Mouse (Mus musculus): ENCODE results near the gene Rad51d.
"Not testable (repeated sequence)": the region's sequence is repeated elsewhere in the genome, so short reads cannot be mapped to it uniquely, and the experiment has no call there.

Gene Rad51d

DNA sequence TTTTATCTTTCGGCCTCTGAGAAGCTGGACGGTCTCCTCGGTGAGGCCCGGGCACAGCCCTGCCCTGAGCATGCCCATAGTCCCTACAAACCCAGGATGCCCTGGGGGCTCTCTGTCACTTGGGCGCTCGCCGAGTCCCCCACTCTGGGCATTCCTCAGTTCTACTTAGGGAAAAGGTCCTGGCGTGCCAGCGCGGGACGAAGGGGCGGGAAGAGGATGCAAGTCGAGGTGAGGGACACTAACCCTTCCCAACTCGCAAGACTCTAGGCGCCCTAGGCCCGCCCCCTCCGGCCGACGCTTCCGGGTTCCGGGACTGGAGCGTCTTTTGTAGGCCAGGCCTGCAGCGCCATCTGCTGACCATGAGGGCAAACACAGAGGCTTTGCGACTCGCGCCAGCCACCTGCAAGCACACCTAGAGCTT lies at the start of gene Rad51d:
Rad51d (minus strand) TSS at position 273 of the 421 bp plus-strand sequence.
- in situ Hi-C loops (cut with MseI, MboI): loop anchor here in 1 of 2 experiments (10.0 to 25.0 kb wide), 2 partner anchors 276 to 653 kb away; no protein-coding TSS in a partner anchor

DNA sequence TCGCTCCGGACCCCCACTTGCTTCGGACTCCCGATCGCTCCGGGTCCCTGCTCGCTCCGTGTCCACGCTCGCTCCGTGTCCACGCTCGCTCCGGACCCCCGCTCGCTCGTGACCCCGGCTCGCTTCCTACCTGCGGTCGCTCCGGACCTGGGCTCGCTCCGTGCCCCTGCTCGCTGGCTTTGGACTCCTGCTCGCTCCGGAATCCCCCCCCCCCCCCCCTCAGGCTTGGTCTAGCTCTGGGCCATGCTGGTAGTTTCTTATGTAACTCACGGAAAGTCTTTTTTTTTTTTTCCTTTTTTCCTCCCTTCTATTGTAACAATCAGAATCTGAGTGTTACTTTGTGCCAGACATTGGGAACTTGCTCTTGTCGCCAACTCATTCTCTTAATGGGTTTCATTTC lies 42.8 kb upstream of the Rad51d start:
- in situ Hi-C loops (cut with MseI, MboI): no loop called here

DNA sequence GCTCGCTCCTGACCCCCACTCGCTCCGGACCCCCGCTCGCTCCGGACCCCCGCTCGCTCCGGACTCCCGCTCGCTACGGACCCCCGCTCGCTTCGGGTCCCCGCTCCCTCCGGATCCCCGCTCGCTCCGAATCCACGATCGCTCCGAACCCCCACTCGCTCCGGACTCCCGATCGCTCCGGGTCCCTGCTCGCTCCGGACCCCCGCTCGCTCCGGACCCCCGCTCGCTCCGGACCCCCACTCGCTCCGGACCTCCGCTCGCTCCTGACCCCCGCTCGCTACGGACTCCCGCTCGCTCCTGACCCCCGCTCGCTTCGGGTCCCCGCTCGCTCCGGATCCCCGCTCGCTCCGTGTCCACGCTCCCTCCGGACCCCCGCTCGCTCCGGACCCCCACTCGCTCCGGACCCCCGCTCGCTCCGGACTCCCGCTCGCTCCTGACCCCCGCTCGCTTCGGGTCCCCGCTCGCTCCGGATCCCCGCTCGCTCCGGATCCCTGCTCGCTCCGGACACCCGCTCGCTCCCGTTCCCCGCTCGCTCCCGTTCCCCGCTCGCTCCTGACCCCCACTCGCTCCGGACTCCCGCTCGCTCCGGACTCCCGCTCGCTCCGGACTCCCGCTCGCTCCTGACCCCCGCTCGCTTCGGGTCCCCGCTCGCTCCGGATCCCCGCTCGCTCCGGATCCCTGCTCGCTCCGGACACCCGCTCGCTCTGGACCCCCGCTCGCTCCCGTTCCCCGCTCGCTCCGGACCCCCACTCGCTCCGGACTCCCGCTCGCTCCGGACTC lies 41.4 kb upstream of the Rad51d start:
- in situ Hi-C loops (cut with MseI, MboI): not testable (repeated sequence)

DNA sequence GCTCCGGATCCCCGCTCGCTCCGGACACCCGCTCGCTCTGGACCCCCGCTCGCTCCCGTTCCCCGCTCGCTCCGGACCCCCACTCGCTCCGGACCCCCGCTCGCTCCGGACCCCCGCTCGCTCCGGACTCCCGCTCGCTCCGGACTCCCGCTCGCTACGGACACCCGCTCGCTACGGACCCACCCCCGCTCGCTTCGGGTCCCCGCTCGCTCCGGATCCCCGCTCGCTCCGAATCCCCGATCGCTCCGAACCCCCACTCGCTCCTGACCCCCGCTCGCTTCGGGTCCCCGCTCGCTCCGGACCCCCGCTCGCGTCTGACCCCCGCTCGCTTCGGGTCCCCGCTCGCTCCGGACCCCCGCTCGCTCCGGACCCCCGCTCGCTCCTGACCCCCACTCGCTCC lies 40.7 kb upstream of the Rad51d start:
- in situ Hi-C loops (cut with MseI, MboI): not testable (repeated sequence)

DNA sequence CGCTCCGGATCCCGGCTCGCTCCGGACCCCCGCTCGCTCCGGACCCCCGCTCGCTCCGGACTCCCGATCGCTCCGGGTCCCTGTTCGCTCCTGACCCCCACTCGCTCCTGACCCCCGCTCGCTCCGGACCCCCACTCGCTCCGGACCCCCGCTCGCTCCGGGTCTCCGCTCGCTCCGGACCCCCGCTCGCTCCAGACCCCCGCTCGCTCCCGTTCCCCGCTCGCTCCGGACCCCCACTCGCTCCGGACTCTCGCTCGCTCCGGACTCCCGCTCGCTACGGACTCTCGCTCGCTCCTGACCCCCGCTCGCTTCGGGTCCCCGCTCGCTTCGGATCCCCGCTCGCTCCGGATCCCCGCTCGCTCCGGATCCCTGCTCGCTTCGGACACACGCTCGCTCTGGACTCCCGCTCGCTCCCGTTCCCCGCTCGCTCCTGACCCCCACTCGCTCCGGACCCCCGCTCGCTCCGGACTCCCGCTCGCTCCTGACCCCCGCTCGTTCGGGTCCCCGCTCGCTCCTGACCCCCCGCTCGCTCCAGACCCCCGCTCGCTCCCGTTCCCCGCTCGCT lies 40.1 kb upstream of the Rad51d start:
- in situ Hi-C loops (cut with MseI, MboI): not testable (repeated sequence)

DNA sequence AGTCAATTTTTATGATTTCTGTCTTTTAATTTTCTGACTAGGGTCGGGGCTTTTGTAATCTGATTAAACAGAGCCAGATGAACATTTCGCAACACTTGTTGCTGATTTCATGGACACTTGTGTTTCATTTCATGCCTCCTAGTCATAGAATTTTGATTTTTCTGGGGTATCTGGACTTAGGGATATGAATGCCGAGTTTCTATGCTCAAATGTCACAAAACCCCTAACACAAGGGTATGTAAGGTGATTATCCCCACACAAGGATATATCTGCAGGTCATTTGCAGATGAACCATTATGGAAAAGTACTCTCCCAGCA lies 39.2 kb upstream of the Rad51d start:
- in situ Hi-C loops (cut with MseI, MboI): loop anchor here in 1 of 2 experiments (10.0 kb wide), 1 partner anchor 115 kb away; no protein-coding TSS in a partner anchor

DNA sequence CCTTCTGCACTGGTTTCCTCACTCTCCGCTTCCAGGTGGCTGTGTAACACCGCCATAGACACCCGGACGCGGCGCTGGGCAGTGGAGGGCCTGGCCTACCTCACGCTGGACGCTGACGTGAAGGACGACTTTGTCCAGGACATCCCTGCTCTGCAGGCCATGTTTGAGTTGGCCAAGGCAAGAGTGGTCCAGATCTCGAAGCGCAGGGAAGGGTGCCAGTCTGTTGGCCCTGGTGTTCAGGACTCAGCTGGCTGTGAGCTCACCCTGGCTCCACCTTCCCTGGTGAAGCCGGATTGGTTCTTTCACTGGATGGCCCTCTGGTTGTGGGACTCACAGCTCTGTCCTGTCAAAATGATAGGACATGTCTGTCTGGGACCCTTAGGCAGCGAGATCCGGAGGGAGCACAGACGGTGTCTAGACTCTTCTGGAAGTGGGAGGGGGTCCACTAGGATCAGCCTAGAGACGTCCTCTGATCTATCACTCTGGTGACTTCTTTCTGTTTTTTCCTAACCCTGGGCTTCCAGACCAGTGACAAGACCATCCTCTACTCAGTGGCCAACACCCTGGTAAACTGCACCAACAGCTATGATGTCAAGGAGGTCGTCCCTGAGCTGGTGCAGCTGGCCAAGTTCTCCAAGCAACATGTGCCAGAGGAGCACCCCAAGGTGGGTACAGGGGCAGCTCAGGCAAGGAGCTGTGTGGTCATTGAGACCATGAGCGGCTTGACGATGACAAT lies 38.7 kb upstream of the Rad51d start:
- in situ Hi-C loops (cut with MseI, MboI): loop anchor here in 1 of 2 experiments (10.0 kb wide), 1 partner anchor 116 kb away; no protein-coding TSS in a partner anchor

DNA sequence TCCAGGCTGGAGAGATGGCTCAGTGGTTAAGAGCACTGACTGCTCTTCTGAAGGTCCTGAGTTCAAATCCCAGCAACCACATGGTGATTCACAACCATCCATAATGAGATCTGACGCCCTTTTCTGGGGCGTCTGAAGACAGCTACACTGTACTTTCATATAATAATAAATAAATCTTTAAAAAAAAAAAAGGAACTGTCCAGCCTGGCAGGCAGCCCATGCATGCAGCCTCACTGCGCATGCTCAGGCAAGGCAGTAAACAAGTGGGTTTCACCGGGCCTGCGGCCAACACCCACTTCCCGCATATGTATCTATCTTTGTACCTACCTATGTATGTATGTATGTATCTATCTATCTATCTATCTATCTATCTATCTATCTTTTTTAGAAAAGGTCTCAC lies 33.5 kb upstream of the Rad51d start:
- in situ Hi-C loops (cut with MseI, MboI): loop anchor here (5.0 to 25.0 kb wide), 3 partner anchors 33 to 263 kb away; partner anchors contain the start of genes Slfn3 (in 1 of the 2) and Slfn4 (in 1 of the 2)

DNA sequence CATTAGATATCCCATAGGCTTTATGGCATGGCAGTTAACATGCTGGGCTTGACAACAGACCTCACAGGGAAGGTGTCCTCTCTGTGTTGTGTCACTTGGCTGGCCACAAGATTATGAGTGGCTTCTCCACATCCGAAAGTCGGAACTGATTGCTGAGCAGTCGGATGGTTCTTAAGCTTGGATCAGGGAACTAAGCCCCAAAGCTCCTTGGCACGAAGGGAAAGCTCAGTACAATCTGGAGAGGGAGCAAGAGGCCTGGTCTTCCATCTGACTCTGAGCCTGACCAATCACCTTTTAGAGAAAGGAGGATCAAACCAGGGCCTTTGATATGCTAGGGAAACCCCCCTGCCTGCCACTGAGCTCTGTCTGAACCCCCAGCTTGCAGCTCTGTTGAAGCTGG lies 31.3 kb upstream of the Rad51d start:
- in situ Hi-C loops (cut with MseI, MboI): loop anchor here (5.0 to 25.0 kb wide), 3 partner anchors 36 to 266 kb away; partner anchors contain the start of genes Slfn3 (in 1 of the 2) and Slfn4 (in 1 of the 2)

DNA sequence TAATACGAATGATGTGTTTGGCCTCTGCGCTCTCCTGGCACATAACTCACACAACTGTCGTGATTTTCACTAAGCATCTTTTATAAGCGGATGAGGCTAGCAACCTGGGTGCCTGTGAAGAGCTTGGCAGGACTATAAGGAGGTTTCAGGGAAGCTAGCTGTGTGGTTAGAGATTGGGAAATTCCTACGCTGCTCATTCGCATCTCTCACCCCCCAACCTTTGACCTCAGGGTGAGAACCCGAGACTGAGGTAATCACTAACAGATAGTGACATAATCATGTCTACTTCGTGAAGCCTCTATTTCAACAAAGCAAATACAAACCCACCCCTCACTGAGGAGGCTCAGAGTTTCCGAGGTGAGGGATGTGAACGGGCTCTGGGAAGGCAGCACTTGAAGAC lies 30.4 kb upstream of the Rad51d start:
- in situ Hi-C loops (cut with MseI, MboI): loop anchor here (5.0 to 25.0 kb wide), 3 partner anchors 37 to 267 kb away; partner anchors contain the start of genes Slfn3 (in 1 of the 2) and Slfn4 (in 1 of the 2)

DNA sequence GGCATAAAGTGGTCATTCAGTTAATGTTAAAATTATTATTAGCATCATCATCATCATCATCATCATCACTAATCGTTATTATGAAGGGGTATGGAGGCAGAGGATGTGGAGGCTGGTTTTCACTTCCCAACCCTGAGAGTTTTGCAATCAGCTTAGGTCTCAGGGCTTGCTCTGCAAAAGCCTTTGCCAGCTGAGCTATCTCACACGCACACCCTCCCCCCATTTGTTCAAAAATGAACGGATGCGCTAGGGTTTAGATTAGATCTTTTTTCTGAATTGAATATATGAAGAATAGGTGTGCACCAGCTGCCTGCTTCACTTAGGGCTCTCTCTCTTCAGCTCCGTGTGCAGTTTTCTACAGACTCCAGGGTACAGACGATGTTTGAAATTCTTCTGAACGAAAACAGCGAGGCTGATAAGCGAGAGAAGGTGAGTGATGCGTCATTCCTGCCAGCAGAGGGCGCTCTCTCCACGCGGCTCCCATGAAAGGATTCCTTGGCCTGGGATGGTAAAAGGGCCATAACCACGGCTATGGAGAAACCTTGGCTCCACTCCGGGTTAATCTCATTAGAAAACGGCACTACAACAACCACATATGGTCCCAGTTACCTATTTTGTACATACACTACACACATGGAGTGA lies 24.4 kb upstream of the Rad51d start:
- in situ Hi-C loops (cut with MseI, MboI): loop anchor here in 1 of 2 experiments (5.0 to 25.0 kb wide), 2 partner anchors 42 to 272 kb away; partner anchors contain the start of genes Slfn3 and Slfn4

DNA sequence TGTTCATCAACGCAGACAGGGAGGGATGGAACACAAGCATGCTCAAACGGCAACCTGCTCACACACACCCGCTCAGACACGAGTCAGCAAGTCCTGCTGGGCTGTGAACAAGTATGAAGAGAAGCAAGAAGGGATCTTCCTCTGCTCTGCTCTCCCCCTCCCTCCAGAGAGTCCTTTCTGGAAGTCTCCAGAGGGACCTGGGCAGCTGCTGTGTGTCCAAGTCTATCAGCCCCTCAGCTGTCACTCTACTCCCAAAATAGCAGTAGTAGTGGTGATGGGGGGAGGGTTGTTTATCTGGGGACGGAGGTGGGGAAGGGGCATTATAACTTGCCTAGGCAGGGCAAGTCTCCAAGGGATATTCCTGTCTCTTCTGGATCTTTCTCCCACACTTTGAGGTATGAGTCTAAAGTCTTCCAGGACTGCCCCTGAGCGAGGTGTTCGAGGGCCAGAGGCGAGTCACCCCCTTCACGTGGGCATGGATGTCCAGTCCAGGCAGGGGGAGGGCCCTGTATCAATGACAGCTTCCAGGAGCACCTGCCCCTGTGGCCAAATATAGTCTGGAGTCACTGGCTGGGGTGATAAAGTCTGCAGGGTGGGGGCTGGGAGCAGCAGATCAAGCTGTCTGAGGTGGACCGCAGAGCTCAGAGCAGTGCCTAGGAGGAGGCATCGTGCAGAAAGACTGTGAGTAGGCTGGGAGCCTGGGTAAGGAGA lies 20.4 kb upstream of the Rad51d start:
- in situ Hi-C loops (cut with MseI, MboI): loop anchor here in 1 of 2 experiments (25.0 kb wide), 1 partner anchor 276 kb away; the partner anchor contains the start of genes Slfn3 and Slfn4

DNA sequence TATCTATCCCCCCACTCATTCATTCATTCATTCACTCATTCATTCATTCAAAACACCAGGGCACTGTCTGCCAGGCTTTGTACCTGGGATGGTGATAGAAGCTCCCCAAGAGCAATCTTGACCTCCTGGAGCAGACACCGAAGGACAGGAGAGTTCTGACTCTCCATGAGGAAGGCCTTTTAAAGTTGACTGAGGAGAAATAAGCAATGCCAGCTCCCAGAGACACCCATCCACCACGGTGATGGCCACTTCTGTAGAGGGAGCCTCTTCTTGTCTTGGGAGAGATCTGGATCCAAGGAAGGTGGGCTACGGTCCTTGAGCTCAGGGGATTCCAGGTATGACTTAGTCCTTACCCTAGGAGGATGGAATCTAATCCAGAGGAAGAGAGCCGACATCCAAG lies 19.8 kb upstream of the Rad51d start, which contains the start of gene Unc45b:
Unc45b (plus strand) TSS at position 301 of the 400 bp plus-strand sequence.
- in situ Hi-C loops (cut with MseI, MboI): loop anchor here in 1 of 2 experiments (25.0 kb wide), 1 partner anchor 277 kb away; the partner anchor contains the start of genes Slfn3 and Slfn4

DNA sequence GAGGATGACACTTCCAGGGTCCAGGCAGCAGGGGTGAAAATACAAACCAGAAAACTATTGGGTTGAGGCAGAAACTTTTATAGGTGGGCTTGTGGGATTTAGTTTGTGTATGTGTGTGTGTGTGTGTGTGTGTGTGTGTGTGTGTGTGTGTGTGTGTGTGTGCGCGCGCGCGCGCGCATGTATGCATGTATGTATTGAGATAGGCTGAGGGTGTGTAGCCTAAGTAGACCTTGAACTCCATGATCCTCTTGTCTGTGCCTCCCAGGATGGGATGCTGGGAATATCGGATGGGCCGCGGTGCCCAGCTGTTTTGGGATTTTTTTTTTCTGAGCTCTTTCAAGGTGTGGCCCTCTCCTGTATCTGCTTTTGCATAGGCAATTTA lies 18.2 kb upstream of the Rad51d start:
- in situ Hi-C loops (cut with MseI, MboI): loop anchor here in 1 of 2 experiments (25.0 kb wide), 1 partner anchor 279 kb away; the partner anchor contains the start of genes Slfn3 and Slfn4

DNA sequence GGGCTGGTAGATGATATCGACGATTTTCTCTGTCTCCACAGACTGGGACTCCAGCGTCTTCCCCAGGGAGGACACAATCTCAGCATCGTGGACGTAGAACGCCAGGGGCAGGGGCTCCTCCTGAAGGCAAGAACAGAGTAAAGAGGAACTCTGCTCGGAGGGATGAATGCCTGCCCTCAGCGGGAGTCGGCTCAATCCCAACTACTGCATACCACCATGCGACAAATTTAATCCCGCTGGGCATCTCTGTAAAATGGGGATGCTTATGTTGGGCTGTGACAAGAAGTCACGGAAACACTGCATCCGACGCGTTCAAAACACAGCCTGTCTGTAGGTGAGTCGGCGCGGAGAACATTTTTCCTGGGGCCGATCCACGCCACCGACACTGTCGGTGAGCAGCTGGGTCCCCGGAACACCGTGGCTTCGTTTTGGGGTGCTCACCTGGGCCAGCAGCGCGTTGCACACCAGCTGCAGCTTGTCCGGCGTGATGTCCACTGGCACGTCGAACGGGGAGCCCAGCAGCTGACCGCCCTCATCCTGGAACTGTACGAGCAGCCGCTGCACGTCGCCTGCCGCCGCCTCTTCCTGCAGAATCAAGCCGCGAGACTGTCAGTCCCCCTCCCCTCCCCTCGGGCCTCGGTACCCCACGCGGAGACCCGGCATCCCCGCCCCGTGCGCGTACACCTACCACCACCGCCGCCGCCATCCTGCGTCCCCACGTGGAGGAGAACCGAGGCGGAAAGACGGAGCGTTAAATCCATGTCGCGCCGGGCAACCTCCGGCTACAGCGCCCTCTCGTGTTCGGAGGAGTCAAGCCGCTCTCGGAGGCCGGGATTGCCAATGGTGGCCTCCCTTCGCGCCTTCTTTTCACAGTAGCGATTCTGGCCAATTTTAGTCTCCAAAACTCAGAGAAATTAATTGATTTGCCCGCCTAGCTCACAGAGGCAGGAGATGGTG lies 17.5 kb upstream of the Rad51d start, which contains the start of gene Nle1:
Nle1 (minus strand) TSS at position 761 of the 957 bp plus-strand sequence.
- in situ Hi-C loops (cut with MseI, MboI): loop anchor here in 1 of 2 experiments (25.0 kb wide), 1 partner anchor 279 kb away; the partner anchor contains the start of genes Slfn3 and Slfn4

DNA sequence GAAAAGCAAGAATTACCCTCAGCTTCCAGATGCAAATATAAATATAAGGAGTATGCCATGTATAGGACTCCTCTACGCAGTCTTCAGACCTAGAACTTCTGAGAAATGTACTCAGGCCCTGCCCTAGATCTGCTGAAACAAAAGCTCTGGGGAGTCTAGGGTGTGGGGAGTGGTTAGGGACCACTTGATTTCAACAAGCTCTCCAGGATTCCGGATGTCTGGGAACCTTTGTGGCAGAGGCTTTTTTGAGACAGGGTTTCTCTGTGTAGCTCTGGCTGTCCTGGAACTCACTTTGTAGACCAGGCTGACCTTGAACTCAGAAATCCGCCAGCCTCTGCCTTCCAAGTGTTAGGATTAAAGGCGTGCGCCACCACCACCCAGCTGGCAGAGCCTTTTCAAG lies 15.4 kb upstream of the Rad51d start:
- in situ Hi-C loops (cut with MseI, MboI): loop anchor here in 1 of 2 experiments (25.0 kb wide), 1 partner anchor 281 kb away; the partner anchor contains the start of genes Slfn3 and Slfn4

DNA sequence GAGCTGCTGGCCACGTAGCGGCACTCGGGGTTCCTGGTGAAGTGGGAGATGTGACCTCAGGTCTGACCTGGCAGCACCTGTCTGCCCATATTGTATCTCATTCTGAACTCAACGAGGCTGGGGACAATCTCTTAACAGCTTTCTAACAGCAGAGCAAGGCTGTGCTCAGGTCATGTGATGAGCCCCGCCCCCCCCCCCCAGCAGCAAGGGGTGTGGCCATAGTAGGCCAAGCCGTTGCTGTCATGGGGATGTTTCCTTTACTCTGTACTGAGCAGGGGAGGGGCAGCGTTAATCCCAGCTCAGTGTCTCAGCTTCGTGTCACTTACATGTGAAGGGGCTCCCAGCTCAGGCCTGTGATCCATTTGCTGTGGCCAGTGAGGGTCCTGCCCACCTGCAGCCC lies 14.5 kb upstream of the Rad51d start:
- in situ Hi-C loops (cut with MseI, MboI): loop anchor here in 1 of 2 experiments (25.0 kb wide), 1 partner anchor 282 kb away; the partner anchor contains the start of genes Slfn3 and Slfn4

DNA sequence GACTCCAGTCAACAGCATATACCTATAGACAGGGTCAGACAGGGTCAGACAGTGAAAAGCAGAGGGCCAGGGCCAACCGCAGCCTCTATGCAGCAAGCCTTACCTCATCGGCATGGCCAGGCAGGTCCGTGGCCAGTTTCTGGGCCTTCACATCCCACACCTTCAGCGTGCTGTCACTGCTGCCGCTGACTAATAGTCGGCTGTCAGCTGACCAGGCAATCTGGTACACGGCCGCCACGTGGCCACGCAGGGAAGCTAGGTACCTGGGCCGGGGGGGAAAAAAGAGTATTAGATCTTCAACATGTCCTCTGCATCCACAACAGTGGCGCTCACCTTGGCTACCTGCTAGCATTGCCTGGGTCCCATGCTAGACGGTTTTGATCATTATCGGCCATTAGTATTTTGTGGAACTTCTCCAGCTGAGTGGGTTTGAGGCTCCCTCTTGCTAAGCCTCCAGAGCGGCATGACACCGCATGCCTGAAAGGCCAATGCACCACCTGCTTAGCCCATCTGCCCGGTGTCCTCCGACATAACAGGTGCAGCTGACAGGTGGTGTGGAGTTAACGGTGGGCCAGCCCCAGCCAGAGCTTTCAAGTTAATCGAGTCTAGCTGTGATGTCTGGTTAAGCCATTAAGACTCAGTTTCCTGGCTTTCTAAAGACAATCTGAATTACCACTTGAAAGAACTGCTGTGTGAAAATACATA lies 11.3 kb upstream of the Rad51d start:
- in situ Hi-C loops (cut with MseI, MboI): loop anchor here in 1 of 2 experiments (25.0 kb wide), 1 partner anchor 286 kb away; the partner anchor contains the start of genes Slfn3 and Slfn4
